Mouse (Mus musculus): ENCODE data around the gene Il2ra.
A peak's percentile ranks its signal among the peaks of the same experiment; 100 is the strongest.
"Not testable (repeated sequence)": the region's sequence is repeated elsewhere in the genome, so short reads cannot be mapped to it uniquely, and the experiment has no call there.

DNA sequence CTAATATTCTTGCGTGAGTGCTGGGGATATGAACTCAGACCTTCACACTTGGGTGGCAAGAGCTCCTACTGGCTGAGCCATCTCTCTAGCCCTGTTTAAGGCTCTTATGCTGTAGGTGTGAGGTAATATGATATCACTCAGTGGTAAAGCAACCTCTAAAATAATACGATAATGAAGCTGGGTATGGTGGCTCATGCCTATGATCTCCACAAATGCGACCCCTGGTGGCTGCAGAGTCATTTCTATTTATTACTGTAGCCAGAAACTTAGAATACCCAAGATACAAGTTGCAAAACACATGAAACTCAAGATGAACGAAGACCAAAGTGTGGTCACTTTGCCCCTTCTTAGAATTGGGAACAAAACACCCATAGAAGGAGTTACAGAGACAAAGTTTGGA is 67.5 kb downstream of the Il2ra start:
- TF ChIP-seq CTCF (IDR thresholded peaks at IDR 0.05; ENCODE audit: low read depth), result peak; percentile 64
- not testable (repeated sequence) for TF ChIP-seq EP300 (IDR thresholded peaks at IDR 0.05; ENCODE audit: low read depth)
